Mouse (Mus musculus) erythroblast, adult 5-6 weeks (primary cell): ENCODE data around the gene Sh2d1b2. TPM values are rescaled to one million over a fixed set of nuclear protein-coding genes. Genes with fewer than 3 reads are reported as not detected.
"Not testable (repeated sequence)": the region's sequence is repeated elsewhere in the genome, so short reads cannot be mapped to it uniquely, and the experiment has no call there.

ENCODE experiments used
- ATAC-seq: replicated peaks from 2 replicates; pipeline ENCODE4 v1.8.0; 2016; ENCODE audit warnings: moderate number of reproducible peaks, mild to moderate bottlenecking, moderate TSS enrichment, inconsistent platforms; ENCODE audit not compliant: poor library complexity, low FRiP score, severe bottlenecking
- total RNA-seq, 2 experiments: library from RNA; stranded (forward) in 1 of 2; stranded (reverse) in 1 of 2; fragments of 150-400 nt in 1 of 2; fragments of 200-764, 138-1000 nt in 1 of 2; gene quantifications; 2 replicates each; pipeline versions ENCODE4 v1.2.3 to v1.2.4; 2015 to 2017; ENCODE audit warnings: low replicate concordance in 2 of 2

Sh2d1b2 gene
- total RNA-seq (2015; ENCODE audit: low replicate concordance) (not detected in 2 replicates), total RNA-seq (2017; ENCODE audit: low replicate concordance) (0.14 TPM in 1 of 2 replicates, not detected in the other)

DNA sequence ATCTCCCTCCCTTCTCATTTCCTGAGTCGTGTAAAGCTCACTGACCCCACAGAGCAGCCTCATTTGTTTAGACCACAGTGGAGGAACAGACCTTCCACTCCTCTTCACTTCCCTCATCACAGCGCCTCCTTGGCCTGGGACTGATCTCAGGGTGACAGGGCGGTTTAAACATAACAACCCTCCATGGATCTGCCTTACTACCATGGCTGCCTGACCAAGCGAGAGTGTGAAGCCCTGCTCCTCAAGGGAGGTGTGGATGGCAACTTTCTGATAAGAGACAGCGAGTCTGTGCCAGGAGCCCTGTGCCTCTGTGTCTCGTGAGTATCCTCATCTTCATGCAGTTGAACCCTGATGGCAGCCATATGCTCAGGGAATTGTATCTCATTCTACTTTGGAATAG, at the start of gene Sh2d1b2:
Sh2d1b2 (plus strand) TSS at position 62 of the 400 bp plus-strand sequence.
- ATAC-seq = not testable (repeated sequence)

DNA sequence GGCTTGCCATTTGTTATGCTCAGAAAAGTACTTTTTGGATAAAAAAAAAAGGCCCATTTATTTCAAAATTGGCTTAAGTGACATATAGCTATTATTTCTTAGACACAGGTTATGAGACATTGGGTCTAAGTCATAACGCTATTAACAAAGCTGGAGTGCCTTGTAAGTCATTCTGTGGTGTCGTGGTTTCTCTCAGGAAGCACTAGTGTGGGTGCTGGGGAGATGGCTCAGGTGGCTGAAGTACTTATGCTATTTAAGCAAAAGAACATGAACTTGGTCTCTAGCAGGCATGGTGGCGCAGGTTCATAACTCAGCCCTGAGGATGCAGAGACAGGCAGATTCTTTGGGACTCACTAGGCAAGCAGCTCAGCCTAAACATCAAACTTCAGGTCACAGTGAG, 47.4 kb upstream of the Sh2d1b2 start:
- no peak for ATAC-seq

DNA sequence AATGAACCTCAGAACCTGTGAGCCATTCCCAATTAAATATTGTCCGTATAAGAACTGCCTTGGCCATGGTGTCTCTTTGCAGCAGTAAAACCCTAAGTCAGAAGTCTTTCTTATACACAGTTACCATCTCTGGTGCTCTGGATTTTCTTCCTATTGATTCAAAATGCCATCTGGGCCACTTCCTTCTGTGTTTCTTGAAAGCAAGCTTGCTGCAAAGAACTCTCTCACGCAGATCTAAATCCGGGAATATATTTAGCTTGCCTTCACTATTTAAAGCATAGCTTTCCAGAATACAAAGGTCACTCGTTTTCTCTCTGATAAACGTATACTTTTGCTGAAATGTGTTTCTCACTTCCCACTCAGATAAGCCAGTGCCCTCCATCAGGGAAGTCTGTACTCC, 46.0 kb upstream of the Sh2d1b2 start:
- ATAC-seq = no peak

DNA sequence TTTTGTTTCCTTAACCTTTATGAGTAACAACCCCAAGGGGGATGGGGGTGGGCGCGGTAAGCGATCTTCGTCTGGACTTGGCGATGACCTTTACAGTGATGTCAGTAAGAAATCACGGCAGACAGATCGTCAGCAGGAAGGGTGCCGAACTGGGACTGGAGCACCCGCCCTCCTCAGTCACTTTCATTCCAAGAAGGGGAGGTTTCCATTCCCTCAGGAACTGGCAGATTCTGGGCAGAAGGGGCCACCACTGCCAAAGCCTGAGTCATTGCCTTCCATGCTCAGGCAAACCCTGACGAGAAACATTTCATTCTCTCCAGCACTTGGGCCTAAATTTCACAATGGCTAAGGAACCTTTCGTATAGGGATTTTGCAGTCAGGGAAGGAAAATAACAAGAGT, 43.9 kb upstream of the Sh2d1b2 start:
- ATAC-seq = no peak

DNA sequence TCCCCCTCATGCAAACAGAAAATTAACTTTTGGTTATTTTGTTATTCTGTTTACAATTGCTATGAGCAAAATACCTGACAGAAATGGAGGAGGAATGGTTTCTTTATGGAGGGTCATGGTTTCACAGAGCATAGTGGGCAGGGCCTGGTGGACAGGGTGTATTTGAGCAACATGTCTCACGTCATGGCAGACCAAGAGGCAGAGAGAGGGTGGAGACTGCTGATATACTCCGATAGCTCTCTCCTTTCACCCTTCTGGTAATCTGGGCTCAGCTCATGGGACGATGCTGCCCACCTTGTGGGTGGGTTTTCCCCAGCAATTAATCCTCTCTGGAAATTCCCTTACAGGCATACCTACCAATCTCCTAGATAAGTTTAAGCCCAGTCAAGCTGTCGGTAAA, 42.3 kb upstream of the Sh2d1b2 start:
- ATAC-seq = no peak

DNA sequence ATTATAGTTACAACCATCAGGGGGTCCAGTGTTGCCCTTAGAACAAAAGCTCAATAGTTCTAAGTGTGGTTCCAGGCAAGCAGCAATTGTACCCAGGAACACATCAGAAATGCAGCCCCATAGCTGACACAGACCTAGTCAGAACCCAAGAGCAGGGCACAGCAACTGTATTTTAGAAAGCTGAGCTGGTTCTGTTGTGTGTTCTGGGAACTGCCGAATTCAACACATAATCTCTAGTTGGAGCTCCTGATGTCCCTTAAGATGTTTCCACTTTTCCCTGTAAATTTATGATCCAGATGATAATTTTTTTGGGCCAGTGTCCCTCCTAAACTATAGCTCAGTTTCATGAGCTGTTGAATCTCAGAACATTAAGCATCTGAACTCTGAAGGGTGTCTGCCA, 40.6 kb upstream of the Sh2d1b2 start:
- ATAC-seq = no peak

DNA sequence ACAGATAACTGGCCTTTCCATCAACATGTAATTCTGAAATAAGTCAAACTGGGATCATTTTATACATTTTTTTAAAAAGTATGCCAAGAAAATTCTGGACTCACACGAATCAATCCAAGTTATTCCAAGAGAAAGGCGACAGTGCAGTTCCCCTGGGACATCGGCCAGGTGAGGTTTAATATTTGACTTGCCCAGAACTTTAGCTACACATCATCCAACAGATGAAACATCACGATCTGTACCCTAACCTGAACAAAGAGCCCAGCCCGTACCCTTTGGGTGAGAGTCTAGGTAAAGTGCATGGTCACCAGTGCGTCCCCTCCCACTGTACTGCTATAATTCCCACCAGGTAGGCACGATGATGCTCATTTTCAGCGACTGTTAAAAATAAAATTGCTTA, 36.3 kb upstream of the Sh2d1b2 start:
- no peak for ATAC-seq

DNA sequence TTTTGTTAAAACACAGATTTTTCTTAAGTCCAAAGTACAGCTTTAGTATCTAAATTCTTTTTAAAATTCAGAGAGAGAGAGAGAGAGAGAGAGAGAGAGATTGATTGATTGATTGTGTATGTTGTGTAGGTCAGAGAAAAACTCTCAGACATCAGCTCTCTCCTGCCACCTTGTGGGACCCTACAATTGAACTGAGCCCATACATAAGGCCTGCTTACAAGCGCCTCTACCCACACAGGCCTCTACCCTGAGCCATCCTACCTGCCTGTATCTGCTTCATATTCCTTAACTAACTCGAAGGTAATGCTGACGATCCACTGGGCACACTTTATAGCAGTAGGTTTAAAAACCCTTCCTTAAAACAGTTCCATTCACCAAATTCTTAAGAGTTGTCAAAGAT, 32.2 kb upstream of the Sh2d1b2 start:
- ATAC-seq = no peak

DNA sequence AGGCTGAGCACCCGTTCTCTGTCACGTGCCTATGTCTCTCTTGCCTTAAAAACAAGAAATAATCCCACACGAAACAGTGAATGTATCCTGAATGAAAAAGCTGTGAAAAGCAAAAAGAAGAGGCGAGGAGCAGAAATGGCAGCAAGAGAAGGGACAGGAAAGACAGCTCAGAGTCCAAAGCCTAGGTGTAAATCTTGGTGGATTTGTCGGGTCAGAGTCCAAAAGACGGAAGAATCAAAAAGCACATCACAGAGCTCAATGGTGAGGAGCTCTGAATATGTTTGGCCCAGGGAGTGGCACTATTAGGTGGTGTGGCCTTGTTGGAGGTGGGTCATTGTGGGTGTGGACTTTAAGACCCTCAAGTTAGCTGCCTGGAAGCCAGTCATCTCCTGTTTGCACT, 26.2 kb upstream of the Sh2d1b2 start:
- ATAC-seq = no peak

DNA sequence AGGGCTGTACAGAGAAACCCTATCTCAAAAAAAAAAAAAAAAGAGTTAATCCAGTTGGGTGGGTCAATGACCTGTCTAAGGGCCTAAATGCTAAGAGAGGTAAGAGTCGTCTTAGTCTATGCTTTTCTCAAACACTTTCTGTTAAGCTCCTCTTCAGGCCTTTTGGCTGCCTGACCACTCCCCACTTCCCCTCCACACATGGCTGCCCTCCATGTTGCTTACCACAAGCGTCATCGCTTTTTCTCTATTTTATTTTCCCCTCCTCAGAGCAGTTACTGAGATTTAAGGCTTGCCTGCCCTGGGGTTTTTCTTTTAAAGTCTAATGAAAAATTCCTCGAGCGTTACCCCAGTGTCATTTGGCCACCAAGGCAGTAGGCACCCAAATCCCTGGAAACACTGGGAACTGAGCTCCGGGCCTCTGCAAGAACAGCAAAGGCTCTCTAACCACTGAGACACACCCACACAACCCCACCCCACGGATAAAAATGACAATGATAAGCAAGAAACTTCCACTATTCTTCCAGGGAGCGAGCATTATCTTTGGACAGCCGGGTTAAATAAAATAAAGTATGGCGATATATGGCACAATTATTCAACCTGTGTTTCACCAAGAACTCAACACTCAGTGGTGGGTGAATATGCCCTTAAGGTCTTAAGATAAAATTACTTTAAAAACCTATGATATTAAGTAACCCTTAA, 19.2 kb upstream of the Sh2d1b2 start:
- no peak for ATAC-seq

DNA sequence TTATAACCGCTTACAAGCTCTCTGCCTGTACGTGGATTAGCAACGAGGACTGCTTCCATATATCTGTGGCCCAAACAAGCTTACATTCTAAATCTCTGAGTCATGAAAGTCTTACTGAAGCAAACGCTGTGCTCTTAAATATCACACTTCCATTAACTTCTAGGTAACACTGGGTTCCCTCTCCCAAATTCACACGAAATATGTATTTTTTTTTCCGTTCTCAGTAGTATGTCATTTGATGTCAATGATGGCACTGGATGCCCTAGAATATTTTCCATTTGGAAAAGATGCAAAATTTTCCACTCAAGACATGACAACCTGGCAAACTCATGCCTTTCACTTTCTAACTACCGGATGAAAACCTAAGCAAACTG, 18.2 kb upstream of the Sh2d1b2 start:
- no peak; the same call in 1 of the 2 replicates for ATAC-seq

DNA sequence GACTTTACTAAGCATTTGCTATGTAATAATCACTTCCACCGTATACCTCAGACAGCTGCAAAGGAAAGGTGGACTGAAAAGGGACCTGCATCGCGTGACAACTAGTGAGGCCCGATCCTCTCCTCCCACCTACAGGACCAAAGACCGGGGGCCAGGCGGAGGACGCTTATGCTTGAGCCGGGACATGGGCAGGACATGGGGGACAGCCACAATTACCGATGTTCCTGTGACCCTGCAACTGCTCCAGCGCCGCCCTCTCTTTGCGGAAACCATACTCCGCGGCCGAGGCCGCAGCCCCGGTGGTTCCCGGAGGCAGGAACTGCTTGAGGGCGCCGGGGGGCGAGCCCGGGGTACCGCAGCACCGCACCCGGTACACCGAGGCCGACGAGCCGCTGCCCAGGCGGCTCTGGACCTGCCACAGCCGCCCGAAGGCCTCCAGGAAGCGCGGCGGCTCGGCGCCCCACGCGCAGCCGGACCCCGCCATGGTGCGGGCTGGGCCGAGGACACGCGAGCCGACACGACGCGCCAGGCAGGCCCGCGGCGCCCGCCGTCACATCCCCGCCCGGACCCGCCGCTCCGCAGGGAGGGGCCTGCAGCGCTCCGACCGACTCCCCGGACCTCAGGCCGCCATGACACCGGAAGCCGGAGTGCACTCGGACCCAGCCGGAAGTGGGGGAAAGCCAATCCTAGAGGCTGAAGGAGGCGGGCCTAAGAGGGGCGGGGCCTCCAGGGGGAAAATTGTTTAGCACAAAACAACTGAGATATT, 17.6 kb upstream of the Sh2d1b2 start, which contains the start of gene Uhmk1:
Uhmk1 (minus strand) TSS at position 641 of the 766 bp plus-strand sequence.
- peak; percentile 99 for ATAC-seq

DNA sequence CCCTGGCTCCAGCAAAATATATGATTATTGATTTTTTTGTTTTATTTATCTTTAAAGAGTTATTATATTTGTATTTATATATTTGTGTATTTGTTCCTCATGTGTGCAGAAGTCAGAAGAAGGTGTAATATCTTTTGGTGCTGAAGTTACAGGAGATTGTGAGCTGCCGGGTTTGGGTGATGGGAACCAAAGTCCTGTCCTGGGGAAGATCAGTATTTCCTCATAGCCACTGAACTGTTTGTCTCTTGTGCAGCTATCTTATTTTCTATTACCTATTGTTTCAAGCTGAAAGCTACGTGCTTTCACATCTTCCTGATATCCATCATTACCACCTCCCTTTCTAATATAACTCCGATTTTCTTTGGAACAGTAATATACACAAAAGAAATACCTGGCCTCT, 17.0 kb upstream of the Sh2d1b2 start:
- ATAC-seq = no peak

DNA sequence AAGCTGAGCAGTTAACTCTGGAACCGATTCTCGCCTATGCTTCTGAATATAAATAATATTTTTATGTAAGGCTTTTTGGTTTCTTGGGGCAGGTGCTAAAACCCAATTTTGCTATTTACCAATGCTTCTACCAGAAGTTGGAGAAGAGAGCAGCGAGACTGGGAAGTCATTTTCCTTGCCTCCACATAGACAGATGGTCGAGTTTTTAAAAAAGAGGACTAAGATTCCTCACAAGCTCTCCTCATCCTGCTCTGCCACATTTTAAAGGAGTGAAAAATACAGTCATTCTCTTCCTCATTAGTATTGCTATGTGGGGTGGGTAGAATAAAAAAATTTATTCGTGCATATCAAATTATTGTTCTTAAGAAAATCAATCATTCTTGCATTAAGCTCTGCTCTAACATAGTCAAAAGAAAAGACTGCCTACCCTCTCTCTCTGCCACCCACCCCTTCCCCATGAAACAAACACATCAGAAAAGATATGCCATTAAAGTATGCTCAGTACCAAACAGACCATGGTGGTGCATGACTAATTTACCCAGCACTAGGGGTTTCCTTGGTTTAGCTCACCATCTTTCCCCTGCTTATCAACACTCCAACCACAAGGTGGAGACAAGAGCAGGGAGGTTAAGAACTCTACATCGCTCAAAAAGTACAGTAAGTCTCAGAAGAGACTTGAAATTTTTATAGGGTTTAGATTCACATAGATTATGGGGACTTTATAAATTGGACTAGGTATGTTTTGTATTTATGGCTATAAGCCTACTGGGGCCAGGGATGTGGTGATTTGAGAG, 14.3 kb upstream of the Sh2d1b2 start:
- no peak for ATAC-seq

DNA sequence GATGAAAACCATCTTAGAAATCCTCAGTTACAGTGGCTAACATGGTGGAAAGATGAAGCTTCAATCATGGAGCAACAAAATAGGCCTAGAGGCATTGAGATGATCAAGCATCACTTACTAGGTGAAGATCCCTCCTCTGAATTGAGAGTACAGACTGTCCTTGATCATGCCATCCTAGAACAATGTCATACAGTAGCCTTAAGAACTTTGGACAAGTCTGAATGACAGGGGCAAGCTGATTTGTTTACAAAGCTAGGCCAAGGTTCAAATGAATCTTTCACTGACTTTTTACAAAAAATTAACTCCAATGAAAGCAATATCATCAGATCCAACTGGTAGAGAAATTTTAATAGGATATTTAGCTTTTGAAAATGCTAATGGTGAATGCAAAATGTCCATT, 12.2 kb upstream of the Sh2d1b2 start:
- no peak for ATAC-seq

DNA sequence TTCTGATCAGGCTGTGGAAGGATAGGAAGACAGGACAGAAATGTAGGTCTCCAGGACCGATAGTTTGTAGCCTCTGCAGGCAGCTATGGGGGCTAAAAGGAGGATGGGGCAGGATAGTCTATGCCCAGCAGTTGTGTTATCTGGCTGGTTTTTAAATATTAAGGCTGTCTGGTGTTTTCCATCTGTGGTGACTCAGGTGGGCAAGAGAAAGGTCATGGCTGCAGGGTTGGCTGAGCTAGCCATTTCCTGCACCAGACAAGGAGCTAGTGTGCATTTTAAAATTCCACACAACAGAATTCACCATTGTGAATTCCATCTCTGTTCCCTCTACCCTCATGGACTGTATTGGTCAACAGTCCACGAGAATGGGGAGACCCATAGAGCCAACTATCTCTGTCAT, 9.3 kb upstream of the Sh2d1b2 start:
- no peak for ATAC-seq

DNA sequence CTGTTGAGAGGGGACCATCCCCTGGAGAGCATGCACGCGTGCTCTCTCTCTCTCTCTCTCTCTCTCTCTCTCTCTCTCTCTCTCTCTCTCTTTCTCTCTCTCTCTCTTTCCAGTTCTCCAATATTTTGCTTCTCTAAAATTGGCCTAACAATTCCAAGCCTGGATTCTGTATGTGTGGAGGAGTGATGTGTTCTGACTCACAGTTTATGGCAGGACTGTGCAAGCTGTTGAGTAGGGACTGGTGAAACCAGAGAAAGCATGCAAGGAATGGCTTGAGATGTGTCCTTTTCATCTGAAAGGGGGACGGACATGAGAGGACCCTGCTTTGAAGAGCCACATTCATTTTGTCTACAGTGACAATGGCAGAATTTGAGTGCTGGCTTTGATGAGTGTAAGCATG, 12.5 kb downstream of the Sh2d1b2 start:
- no peak for ATAC-seq

DNA sequence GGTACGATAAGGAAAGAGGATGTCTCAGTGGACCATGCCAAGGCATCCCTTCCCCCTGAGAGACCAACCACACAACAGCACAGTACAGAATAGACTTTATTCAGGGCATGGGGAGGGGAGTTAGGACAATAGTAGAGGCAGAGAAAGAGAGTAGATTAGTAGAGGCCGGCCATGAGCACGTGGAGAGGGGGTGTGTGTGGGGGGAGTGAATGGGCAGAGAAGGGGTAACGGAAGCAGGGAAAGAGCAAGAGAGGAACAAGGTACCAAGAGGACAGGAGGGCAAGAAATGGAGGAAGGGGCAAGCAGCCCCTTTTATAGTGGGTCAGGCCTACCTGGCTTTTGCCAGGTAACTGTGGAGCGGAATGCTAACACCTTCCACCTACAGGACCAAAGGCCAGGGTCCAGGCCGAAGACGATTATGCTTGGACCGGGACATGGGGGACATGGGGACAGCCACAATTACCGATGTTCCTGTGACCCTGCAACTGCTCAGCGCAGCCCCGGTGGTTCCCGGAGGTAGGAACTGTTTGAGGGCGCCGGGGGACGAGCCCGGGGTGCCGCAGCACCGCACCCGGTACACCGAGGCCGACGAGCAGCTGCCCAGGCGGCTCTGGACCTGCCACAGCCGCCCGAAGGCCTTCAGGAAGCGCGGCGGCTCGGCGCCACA, 22.5 kb downstream of the Sh2d1b2 start:
- no peak for ATAC-seq

DNA sequence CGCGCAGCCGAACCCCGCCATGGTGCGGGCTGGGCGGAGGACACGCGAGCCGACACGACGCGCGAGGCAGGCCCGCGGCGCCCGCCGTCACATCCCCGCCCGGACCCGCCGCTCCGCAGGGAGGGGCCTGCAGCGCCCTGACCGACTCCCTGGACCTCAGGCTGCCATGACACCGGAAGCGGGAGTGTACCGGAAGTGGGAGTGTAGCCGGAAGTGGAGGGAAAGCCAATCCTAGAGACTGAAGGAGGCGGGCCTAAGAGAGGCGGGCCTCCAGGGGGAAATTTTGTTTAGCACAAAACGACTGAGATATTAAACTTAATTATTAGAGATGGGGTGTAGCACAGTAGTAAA, 23.0 kb downstream of the Sh2d1b2 start:
- ATAC-seq = peak; percentile 80

DNA sequence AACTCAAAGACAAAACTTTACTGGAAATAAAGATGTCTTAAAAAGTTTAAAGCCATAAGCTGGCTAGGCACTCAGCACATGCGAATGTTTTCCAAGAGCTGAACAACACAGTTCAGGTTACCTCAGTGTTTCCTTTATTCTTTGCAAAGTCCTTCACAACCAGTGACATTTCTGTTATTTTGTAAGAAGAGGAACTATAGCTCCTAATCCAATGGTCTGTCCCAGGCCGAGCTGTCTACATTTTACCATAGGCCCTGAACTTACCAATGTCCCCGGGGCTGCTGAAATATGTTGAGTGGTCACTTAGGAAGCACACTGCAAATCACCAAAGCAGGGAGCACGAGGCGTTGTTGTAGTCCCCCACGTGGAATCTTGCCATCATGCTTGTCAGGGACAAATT, 37.7 kb downstream of the Sh2d1b2 start:
- no peak for ATAC-seq
